In genomic region chr10:98906941-98907549, GRCm38 (mm10) we compare ENCODE assay signal across 17 mouse cellular contexts. TPM values are rescaled to one million over a fixed set of nuclear protein-coding genes. Genes with fewer than 3 reads are reported as not detected.
DNase-seq lines count a peak whose midpoint lies in the region; ATAC-seq and TF ChIP-seq lines count a peak whose summit lies in the region.
"Had no signal": no experiment of that assay in that cellular context is flagged by ENCODE, and none has a peak within 500 bp of the region (broad histone marks: within the 10 kb centered on the region; RNA-seq: fewer than 3 reads in every experiment).

No protein-coding gene starts in this region.

- no peak overlapping the region for H3K4me2 ChIP-seq in lung, embryonic 16.5 days (ENCODE audit: low read depth, low read length)
- peak overlapping the region; percentile 61 for H3K4me2 ChIP-seq in liver, embryonic 16.5 days (ENCODE audit: low read depth, low read length)
- H3K4me2 ChIP-seq: forebrain, embryonic 15.5 days; hindbrain, embryonic 14.5 days had no signal

- no peaks in the 10 kb centered on the region for H3K9me3 ChIP-seq in lung, embryonic 16.5 days (ENCODE audit: control insufficient read depth, low read length)
- no peaks in the 10 kb centered on the region for H3K9me3 ChIP-seq in liver, embryonic 16.5 days (replicated peaks; ENCODE audit: control insufficient read depth, low read length)
- H3K9me3 ChIP-seq: forebrain, embryonic 15.5 days; limb, embryonic 10.5 days had no signal

- no peak for TF ChIP-seq POLR2A in lung, adult 2 months (IDR thresholded peaks at IDR 0.05; ENCODE audit: borderline replicate concordance, extremely low read depth, low read depth, low read length)

- no peak overlapping the region for H3K27ac ChIP-seq in lung, embryonic 16.5 days (ENCODE audit: low read length)
- H3K27ac ChIP-seq in liver, embryonic 16.5 days (ENCODE audit: low read length), result peak overlapping the region; percentile 97
- H3K27ac ChIP-seq: forebrain, embryonic 15.5 days; hindbrain, embryonic 14.5 days; limb, embryonic 10.5 days had no signal

- H3K4me3 ChIP-seq in lung, embryonic 16.5 days (ENCODE audit: low read length), result no peak overlapping the region
- no peak overlapping the region for H3K4me3 ChIP-seq in lung, adult 2 months (replicated peaks; ENCODE audit: extremely low read depth, low read depth, low read length)
- no peak overlapping the region for H3K4me3 ChIP-seq in liver, embryonic 16.5 days (ENCODE audit: low read depth, low read length)
- H3K4me3 ChIP-seq: forebrain, embryonic 15.5 days; limb, embryonic 10.5 days had no signal

- no peak for TF ChIP-seq CTCF in lung, adult 2 months (IDR thresholded peaks at IDR 0.05; ENCODE audit: insufficient read depth, low read length)

- H3K27me3 ChIP-seq in lung, embryonic 16.5 days (ENCODE audit: control insufficient read depth, insufficient read depth, low read depth, low read length), result no peaks in the 10 kb centered on the region
- H3K27me3 ChIP-seq in liver, embryonic 16.5 days (ENCODE audit: control insufficient read depth, insufficient read depth, low read depth, low read length), result no peaks in the 10 kb centered on the region
- H3K27me3 ChIP-seq: CH12.LX; forebrain, embryonic 15.5 days had no signal

- no peaks in the 10 kb centered on the region for H3K36me3 ChIP-seq in lung, embryonic 16.5 days (ENCODE audit: control insufficient read depth, insufficient read depth, low read length)
- H3K36me3 ChIP-seq in liver, embryonic 16.5 days (ENCODE audit: control insufficient read depth, insufficient read depth), result no peaks in the 10 kb centered on the region
- H3K36me3 ChIP-seq: forebrain, embryonic 15.5 days; limb, embryonic 10.5 days had no signal

- ATAC-seq in frontal cortex, adult (ENCODE audit: low TSS enrichment), result peak; percentile 92
- 0 out of 2 replicates have a peak, but pooled peaks have one; percentile 26 for ATAC-seq in lung, embryonic 16.5 days (ENCODE audit: low read depth)
- peak; percentile 46 for ATAC-seq in liver, embryonic 16.5 days (ENCODE audit: low read depth)
- no peak for ATAC-seq in monocyte, adult 5-6 weeks (replicated peaks; ENCODE audit: insufficient number of reproducible peaks, low FRiP score, low TSS enrichment, poor library complexity, severe bottlenecking)
- ATAC-seq: forebrain, embryonic 15.5 days had no signal

- no peak for DNase-seq in frontal cortex, postnatal 25 days (ENCODE audit: low spot score in 2 of 2)
- DNase-seq in lung, adult 2 months, result no peak
- DNase-seq in embryo, embryonic 9.5 days (ENCODE audit: extremely low spot score), result no peak
- no peak for DNase-seq in MN1 (ENCODE audit: low spot score)
- DNase-seq: cerebellum, adult 8-10 months; embryo, embryonic 11 days; gastrocnemius, postnatal 14 days; kidney, adult 18-20 months; thymus, adult 18-20 months had no signal

- H3K4me1 ChIP-seq in lung, embryonic 16.5 days (replicated peaks; ENCODE audit: control insufficient read depth, insufficient read depth, low read length), result no peaks in the 10 kb centered on the region
- H3K4me1 ChIP-seq in lung, adult 2 months (ENCODE audit: control insufficient read depth, insufficient read depth, low read length), result peaks cover 7% of the 10 kb centered on the region; the same call in 1 of the 2 replicates
- peaks cover 28% of the 10 kb centered on the region for H3K4me1 ChIP-seq in liver, embryonic 16.5 days (ENCODE audit: control insufficient read depth, low read depth, low read length)
- H3K4me1 ChIP-seq: forebrain, embryonic 15.5 days; limb, embryonic 10.5 days had no signal

- 34% methylated on average over 5 of the region's 5 CpGs for WGBS in lung, embryonic 16.5 days
- 29% methylated on average over 5 of the region's 5 CpGs for WGBS in lung, adult 2 months
- 30% methylated on average over 5 of the region's 5 CpGs for WGBS in liver, embryonic 16.5 days (ENCODE audit: insufficient replicate concordance)

- no peak overlapping the region for H3K9ac ChIP-seq in lung, embryonic 16.5 days (ENCODE audit: low read length)
- no peak overlapping the region for H3K9ac ChIP-seq in liver, embryonic 16.5 days (ENCODE audit: low read depth, low read length)
- H3K9ac ChIP-seq: forebrain, embryonic 15.5 days; hindbrain, embryonic 14.5 days had no signal

RNA-seq across cellular contexts. Expression of gene Atp2b1, which starts 7.2 kb away (rescaled TPM):
- polyA plus RNA-seq in lung, embryonic 16.5 days (2015; fragmentation: Nextera tagmentation; extraction: Ambion mirVana), result 202 and 205 TPM in 2 replicates
- polyA plus RNA-seq in lung, adult 2 months (2012; rRNA removed), result 19.0 and 23.2 TPM in 2 replicates
- 27.4 and 29.0 TPM in 2 replicates for polyA plus RNA-seq in liver, embryonic 16.5 days (2015; fragmentation: Nextera tagmentation; extraction: Ambion mirVana)
- total RNA-seq in monocyte, adult 5-6 weeks (2017), result 167 to 305 TPM (median 212 TPM) in 3 replicates
